Mouse (Mus musculus) megakaryocyte, embryonic 14.5 days (primary cell): ENCODE results near the gene Olfr488.

ENCODE experiments used
- FLI1 ChIP-seq: IDR thresholded peaks from 2 replicates; pipeline ENCODE4 v1.6.1; 2012; ENCODE audit warnings: low read length, inconsistent platforms, mixed read lengths
- GATA1 ChIP-seq: IDR thresholded peaks from 3 replicates; pipeline ENCODE4 v1.6.1; 2012; ENCODE audit warnings: mixed read lengths, low read length, inconsistent platforms, borderline replicate concordance

DNA sequence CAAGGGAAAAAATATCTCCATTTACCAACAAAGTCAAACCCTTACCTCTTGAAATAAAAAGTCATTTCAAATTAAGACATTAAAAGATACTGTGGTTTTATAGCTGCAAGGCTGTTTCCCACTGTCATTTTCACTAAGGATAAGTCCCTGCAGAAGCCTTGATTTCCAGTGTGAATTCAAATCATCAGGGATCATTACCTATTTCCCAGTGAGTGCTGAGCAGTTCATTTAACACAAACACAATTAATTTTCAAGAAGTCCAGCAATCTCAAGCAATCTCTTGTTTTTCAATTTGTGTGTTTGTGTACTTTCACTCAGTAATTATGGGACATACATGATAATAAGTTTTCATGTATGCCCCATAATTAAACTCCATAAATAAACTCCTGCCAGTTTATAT, at the start of gene Olfr488:
- TF ChIP-seq GATA1 = no peak
- TF ChIP-seq FLI1 = no peak
